Mouse (Mus musculus): ENCODE measurements around the gene Gm14698. TPM values are rescaled to one million over a fixed set of nuclear protein-coding genes. Genes with fewer than 3 reads are reported as not detected.
"Not testable (repeated sequence)": the region's sequence is repeated elsewhere in the genome, so short reads cannot be mapped to it uniquely, and the experiment has no call there.

Gm14698 gene
- polyA plus RNA-seq (2012; ENCODE audit: insufficient read depth, insufficient read length, missing spikeins), result 4.6 TPM in 1 of 2 replicates, not detected in the other

GRCm38 (mm10) chrX:68821059-68821458 lies at the start of gene Gm14698:
Gene Gm14698 (plus strand): TSS chrX:68821093.
- H3K4me1 ChIP-seq (ENCODE audit: control insufficient read depth, insufficient read depth, low read length); H3K27ac ChIP-seq (ENCODE audit: insufficient read depth, low read depth, low read length); H3K4me3 ChIP-seq (ENCODE audit: insufficient read depth, low read length): not testable (repeated sequence)

- H3K27ac ChIP-seq (ENCODE audit: insufficient read depth, low read depth, low read length), result not testable (repeated sequence)
Observed at GRCm38 (mm10) chrX:68820449-68820848, 444 bp upstream of the Gm14698 start.

GRCm38 (mm10) chrX:68839548-68840444 lies 18.9 kb downstream of the Gm14698 start:
- no peak overlapping the region for H3K27ac ChIP-seq (ENCODE audit: insufficient read depth, low read depth, low read length)
- H3K4me1 ChIP-seq (ENCODE audit: control insufficient read depth, insufficient read depth, low read length), result no peaks in the 10 kb centered on the region
- no peak for TF ChIP-seq CTCF (IDR thresholded peaks at IDR 0.05; ENCODE audit: low read depth, low read length)
- no peak for TF ChIP-seq POLR2A (IDR thresholded peaks at IDR 0.05; ENCODE audit: borderline replicate concordance, low read depth, low read length)
- no peak overlapping the region for H3K4me3 ChIP-seq (ENCODE audit: insufficient read depth, low read length)

More at GRCm38 (mm10) chrX:68820449-68820848, 444 bp upstream of the Gm14698 start:
- not testable (repeated sequence) for H3K4me3 ChIP-seq (ENCODE audit: insufficient read depth, low read length); H3K4me1 ChIP-seq (ENCODE audit: control insufficient read depth, insufficient read depth, low read length)

GRCm38 (mm10) chrX:68865145-68865544 lies 44.3 kb downstream of the Gm14698 start:
- no peak overlapping the region for H3K27ac ChIP-seq (ENCODE audit: insufficient read depth, low read depth, low read length)
- TF ChIP-seq POLR2A (IDR thresholded peaks at IDR 0.05; ENCODE audit: borderline replicate concordance, low read depth, low read length) (no peak), CTCF (IDR thresholded peaks at IDR 0.05; ENCODE audit: low read depth, low read length) (no peak)
- no peak overlapping the region for H3K4me3 ChIP-seq (ENCODE audit: insufficient read depth, low read length)
- H3K4me1 ChIP-seq (ENCODE audit: control insufficient read depth, insufficient read depth, low read length), result no peaks in the 10 kb centered on the region

Other genes starting within 250 kb of the Gm14698 start
- 27.7 and 35.5 TPM in 2 replicates for gene Fmr1, start 142.6 kb upstream of the Gm14698 start, polyA plus RNA-seq (2012; ENCODE audit: insufficient read depth, insufficient read length, missing spikeins)
- not detected in 2 replicates for gene Fmr1nb, start 59.3 kb upstream of the Gm14698 start, polyA plus RNA-seq (2012; ENCODE audit: insufficient read depth, insufficient read length, missing spikeins)
- not detected in 2 replicates for gene Gm6812, start 72.0 kb downstream of the Gm14698 start, polyA plus RNA-seq (2012; ENCODE audit: insufficient read depth, insufficient read length, missing spikeins)